In genomic region chr6:148687770-148688169, GRCm38 (mm10) we compare ENCODE assay signal across 8 mouse cellular contexts.
DNase-seq lines count a peak whose midpoint lies in the region; ATAC-seq and TF ChIP-seq lines count a peak whose summit lies in the region.

No protein-coding gene starts in this region.

- 54% methylated on average over 2 of the region's 4 CpGs for WGBS in forebrain, embryonic 10.5 days

- H3K27ac ChIP-seq in forebrain, embryonic 10.5 days, result no peak overlapping the region
- no peak overlapping the region for H3K27ac ChIP-seq in left cerebral cortex, adult 2 months

- no peaks in the 10 kb centered on the region for H3K9me3 ChIP-seq in forebrain, embryonic 10.5 days

- intact Hi-C loops in left cerebral cortex, adult 2 months (cut with DNase I), result loop anchor here (5.0 kb wide), 3 partner anchors 130 to 440 kb away; partner anchors contain the start of gene Tmtc1

- no peaks in the 10 kb centered on the region for H3K4me1 ChIP-seq in forebrain, embryonic 10.5 days

- ATAC-seq in cerebellum, adult (ENCODE audit: insufficient number of reproducible peaks, low FRiP score, low TSS enrichment), result no peak
- ATAC-seq in hematopoietic stem cell, adult 5-6 weeks (replicated peaks in 1 of 2; ENCODE audit: insufficient read depth in 1 of 2, low FRiP score in 2 of 2, low TSS enrichment in 1 of 2, low read depth in 1 of 2, poor library complexity in 2 of 2, severe bottlenecking in 2 of 2), result peak; percentile 65 to 66; a peak in 2 of 4 replicates
- peak; percentile 92 for ATAC-seq in megakaryocyte-erythroid progenitor cell, adult 5-6 weeks (replicated peaks; ENCODE audit: low FRiP score, low TSS enrichment, poor library complexity, severe bottlenecking)

- no peaks in the 10 kb centered on the region for H3K27me3 ChIP-seq in forebrain, embryonic 10.5 days (ENCODE audit: poor library complexity, severe bottlenecking)

- DNase-seq in cerebellum, adult 18-20 months, result peak; percentile 5 to 12
- peak; percentile 76 for DNase-seq in adrenal gland, postnatal 10 days
- DNase-seq in forebrain, embryonic 10.5 days (ENCODE audit: extremely low spot score, low spot score), result peak; percentile 38
- DNase-seq in left cerebral cortex, adult 2 months (ENCODE audit: extremely low spot score in 1 of 2, low spot score in 2 of 2), result peak; percentile 49 to 53
- peak; percentile 11 to 38 for DNase-seq in spleen, postnatal 14 days (ENCODE audit: low spot score in 2 of 2)

- TF ChIP-seq CTCF in left cerebral cortex, adult 2 months (IDR thresholded peaks at IDR 0.05), result peak; percentile 65

- H3K4me3 ChIP-seq in forebrain, embryonic 10.5 days, result no peak overlapping the region
- H3K4me3 ChIP-seq in left cerebral cortex, adult 2 months, result no peak overlapping the region

- H3K36me3 ChIP-seq in forebrain, embryonic 10.5 days (replicated peaks), result no peaks in the 10 kb centered on the region

Comparison
In these comparisons a context has a peak if more than half of its experiments do, and no peak if none do; other contexts are left out.
1. DNase-seq: peak in every context shown above with its lines; median percentile 76 in adrenal gland, postnatal 10 days; 51 in left cerebral cortex, adult 2 months; 38 in forebrain, embryonic 10.5 days; 24 in spleen, postnatal 14 days; 8 in cerebellum, adult 18-20 months.